Mouse (Mus musculus): ENCODE measurements around the gene Lgi4.
A peak's percentile ranks its signal among the peaks of the same experiment; 100 is the strongest.

Gene Lgi4

DNA sequence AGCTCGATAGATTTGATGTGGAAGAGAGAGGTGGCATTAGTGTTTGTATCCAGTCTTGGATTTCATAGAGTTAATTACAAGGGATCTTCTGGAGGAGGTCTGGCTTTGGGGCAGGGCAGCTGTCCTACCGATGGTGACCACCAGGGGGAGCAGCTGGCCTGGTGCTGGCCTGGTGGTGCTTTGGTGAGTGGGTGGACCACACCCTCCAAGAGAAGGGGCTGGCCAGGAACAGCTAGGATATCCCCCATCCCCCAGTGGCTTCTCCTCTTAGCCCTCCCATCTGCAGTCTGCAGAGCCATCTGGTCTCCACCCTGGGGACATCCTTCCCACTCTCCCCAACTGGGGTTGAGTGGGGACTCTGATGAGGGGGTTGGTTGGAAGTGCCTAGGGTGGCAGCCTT is at the start of gene Lgi4:
Lgi4 (plus strand) TSS at position 235 of the 400 bp plus-strand sequence.
- DNase-seq (ENCODE audit: low spot score): peak; percentile 92

DNA sequence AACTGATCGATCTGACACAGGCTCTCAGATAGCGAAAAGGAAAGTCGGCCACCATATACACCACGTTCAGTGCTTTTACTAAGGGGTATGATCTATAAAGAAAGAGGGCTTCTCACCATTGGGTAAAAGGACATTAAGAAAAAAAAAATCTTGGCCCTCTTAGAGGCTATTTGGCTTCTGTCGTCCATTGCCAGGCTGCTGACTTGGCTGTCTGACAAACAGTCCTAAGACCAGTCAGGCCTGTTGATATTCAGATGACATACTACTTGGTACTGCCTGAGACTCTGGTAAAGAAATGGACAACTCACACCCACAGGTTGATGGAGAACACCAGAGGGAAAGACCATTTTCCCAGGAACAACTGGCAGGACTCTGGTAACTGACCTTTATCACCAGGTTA is 46.2 kb upstream of the Lgi4 start:
- no peak for DNase-seq (ENCODE audit: low spot score)

DNA sequence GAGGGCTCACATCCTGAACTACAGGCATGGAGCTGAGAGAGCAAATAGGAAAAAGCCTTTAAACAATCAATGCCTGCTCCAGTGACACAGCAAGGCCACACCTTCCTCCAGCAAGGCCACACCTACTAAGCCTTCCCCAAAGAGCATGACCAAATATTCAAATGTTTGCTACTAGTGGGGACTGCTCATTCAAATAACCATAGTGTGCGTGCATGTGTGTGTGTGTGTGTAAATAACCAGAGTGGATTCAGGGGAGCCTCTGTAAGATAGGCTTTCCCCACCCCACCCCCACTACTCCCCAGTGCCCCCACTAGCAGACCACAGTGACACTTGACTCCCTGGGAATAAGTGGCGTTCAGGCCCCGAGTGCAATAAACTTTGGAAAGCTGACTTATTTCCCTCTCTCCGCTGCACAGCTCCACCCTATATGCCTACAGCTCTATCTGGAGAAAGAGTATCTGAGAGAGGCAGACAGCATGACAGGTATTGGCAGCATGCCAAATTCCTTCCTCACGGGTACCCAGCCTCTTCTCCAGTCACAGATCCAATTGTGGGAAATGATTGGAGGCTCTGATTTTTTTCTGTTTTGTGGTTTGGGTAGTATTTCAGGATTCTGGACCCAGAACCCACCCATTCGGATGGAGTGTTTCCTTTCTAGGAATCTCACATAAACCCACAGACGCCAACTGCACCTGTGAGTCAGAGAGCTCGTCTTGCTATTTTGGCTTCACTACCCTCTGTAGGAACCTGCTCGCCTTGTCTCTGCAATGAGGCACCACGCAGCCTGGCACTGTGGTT is 41.8 kb upstream of the Lgi4 start:
- DNase-seq (ENCODE audit: low spot score): no peak

DNA sequence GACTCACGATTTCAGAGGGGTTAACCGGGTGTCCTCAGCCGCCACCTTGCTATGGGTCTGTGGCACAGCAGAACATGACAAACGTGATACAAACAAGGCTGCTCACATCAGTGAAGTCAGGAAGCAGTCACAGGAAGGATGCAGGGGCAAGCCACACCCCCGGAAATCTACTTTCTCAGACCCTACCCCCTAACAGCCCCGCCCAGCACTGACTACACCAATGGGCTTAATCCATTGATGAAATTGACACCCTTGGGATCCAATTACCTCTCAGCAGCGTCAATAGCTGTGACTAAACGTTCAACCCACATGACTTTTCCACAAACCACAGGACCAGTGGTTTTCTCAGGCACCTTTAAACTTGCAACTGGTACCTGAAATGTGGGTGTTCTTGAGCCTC is 30.5 kb upstream of the Lgi4 start:
- DNase-seq (ENCODE audit: low spot score): no peak

DNA sequence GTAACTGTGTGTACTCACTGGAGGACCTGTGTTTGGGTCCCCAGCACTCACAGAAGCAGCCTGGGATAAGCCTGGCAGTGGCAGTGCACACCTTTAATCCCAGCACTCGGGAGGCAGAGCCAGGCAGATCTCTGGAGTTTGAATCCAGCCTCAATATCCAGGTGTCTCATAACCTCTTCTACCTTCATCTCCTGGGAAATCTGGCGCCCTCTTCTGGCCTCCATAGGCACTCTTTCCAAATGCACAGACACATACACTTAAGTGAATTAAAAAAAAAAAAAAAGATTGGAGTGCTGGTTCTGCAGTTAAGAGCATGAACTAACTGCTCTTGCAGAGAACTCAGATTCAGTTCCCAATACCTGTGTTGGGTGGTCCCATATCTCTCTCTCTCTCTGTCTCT is 28.4 kb upstream of the Lgi4 start:
- DNase-seq (ENCODE audit: low spot score): no peak

DNA sequence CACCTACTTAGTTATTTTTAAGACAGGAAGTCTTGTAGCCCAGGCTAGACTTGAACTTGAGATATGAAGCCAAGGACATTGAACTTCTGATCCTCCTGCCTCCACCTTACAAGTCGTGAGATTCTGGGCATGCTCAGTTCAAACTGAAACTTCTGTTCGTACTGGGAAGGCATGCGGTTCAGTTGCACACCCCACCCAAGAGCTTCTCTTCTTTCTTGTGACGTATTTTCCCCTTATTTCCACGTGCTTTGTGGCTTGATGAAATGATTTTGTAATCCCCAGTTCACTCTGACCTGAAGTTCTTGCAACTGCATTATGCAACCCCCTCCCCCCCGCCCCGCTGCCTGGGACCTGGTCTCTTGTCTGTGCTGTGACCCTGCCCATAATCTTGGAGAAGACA is 27.4 kb upstream of the Lgi4 start:
- no peak for DNase-seq (ENCODE audit: low spot score)

DNA sequence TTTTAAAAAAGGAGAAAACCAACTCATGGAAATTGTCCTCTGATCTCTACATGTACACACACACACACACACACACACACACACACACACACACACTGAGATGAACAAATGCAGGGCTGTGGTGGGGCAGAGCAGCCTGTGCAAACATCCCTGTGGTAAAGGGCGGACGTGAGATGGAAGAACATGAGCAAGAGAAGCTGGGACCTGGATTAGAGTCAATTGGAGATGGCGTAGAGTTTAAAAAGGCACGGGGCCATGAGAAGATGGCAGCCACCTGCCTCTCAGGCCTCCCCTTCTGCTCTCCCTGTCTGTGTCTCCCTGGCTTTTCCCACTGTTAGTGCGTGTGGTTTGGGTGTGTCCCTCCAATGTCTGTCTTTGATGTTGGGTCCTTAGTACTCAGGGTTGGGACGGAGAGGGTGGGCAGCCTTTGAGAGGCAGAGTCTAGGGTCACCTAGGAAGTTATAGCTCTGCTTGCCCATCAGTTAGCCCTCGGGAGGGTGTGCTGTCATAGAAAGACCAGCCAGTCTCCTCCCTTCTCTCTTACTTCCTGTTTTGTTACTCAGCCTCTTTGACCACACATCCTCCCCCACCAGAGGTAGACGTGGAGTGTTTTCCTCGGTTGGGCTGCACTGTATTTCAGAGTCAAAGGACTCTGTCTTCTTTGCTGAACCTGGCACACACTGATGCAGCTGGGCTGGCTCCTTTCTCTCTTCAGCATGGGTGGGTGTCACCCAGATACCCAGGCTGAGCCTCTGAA is 25.6 kb upstream of the Lgi4 start:
- no peak for DNase-seq (ENCODE audit: low spot score)

DNA sequence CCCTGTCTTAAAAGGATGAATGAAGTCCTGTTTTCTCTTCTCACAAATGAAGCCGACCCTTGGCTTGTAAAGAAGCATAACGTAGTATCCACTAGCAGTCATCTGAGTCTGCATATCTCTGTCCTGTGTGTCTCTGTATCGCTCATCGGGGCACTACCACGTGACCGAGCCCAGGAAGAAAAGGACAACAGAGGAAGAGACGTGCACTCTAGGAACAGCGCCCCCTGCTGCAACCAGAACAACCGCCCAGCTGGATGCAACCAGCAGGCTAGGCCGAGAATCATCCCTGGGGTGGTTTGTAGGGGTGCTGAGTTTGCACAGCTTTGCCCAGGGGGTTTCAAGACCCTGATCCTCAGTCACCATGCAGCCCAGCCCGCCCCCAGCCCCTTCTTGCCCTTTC is 24.4 kb upstream of the Lgi4 start:
- no peak for DNase-seq (ENCODE audit: low spot score)

DNA sequence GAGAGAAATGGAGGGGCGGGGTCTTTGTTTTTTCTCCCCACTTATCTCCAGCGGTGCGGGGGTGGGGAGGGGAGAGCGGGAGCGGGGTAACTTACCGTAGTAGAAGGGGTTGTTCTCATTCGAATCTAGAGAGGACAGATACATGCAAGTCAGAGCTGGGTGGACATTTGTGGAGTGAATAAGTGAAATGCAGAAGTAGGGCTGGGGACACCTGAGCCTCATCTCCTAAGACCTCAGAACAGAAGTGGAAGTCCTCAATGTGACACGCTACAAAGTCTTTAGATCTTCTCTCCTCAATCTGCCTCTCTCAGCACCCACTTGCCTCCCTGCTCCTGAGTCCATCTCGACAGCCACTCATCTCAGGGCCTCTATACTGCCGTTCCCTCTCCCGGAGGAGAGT is 23.9 kb upstream of the Lgi4 start:
- DNase-seq (ENCODE audit: low spot score): no peak

DNA sequence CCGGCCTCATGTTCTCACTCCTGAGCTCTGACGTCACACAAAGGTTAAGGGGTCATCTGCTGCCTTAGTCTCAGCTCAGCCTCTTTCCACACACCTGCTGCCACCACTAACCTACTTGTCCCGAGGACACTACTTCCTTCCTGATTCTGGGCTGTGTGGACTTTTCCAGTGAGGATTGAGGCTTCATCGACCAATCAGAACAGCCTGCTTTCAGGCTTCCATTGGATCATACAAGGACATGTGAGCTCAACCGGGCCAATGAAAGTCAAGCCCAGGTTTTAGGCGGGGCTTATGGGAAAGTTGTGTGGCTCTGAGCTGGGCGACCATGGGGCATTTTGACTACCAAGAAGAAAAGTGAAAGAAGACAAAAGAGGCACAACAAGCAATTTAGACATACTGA is 22.2 kb upstream of the Lgi4 start:
- DNase-seq (ENCODE audit: low spot score): no peak

DNA sequence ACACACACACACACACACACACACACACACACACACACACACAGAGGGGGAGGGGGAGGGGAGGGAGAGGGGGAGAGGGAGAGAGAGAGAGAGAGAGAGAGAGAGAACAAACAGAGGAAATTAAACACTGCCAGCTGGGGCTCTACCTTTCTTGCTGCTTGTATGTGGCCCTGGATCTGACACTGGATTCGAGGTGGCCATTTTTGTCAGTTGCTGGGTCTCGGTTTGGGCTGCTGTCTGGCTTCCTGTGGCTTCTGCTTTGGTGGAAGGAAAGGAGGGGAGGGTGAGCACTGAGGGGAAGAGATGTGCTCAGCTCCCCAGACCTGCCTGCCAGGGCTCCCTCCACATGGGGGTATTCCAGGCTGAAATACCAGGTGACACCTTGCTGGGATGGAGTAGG is 21.5 kb upstream of the Lgi4 start:
- DNase-seq (ENCODE audit: low spot score): no peak

DNA sequence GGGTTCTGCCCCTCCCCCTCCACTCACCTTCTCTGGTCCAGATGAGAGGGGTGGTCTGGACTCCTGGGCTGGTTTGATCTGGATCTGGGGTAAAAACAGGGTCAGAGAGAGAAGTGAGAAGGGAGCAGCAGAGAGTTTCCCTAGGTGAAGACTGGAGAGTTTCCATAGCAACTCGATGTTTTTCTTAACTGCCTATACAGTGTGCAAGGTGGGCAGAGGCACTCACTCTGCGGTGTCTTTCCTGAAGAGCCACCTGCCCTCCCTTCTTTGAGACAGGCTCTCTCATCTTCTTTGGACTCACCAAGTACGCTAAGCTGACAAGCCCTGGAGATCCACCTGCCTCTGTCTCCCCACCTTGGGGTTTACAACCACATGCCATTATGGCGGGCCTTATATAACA is 20.1 kb upstream of the Lgi4 start:
- DNase-seq (ENCODE audit: low spot score): no peak

DNA sequence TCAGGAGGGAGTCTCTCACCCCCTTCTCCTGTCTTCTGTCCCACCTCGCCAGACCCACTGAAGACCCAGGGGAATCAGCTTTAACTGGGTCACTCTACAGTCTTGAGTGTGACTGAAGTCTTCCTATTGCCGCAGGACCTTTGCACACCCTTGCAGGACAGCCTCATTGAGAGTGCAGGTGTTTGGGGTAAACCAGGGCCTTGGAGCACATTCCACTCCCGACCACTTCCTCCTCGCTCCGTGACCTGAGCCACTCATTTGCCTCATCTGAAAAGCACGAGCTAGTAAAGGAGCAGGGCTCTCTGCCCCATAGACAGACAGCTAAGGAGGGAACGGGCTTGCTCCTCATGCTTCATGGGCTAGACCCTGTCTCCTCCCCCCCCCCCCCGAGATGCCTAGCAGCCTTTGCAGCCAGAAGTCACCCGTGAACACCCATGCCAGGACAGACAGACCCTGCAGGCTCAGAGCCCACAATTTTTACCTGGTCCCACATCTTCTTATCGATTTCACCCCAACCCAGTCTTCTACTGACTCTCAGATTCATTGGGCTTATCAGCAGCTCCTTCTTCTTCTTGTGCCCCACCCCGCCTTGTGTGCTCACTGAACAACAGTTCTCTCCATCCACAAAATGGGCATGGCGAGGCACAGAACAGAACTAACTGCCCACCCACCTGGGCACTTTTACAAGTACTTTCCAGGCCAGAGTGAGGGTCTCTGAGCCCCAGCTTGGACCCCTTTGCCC is 18.7 kb upstream of the Lgi4 start:
- DNase-seq (ENCODE audit: low spot score): no peak

DNA sequence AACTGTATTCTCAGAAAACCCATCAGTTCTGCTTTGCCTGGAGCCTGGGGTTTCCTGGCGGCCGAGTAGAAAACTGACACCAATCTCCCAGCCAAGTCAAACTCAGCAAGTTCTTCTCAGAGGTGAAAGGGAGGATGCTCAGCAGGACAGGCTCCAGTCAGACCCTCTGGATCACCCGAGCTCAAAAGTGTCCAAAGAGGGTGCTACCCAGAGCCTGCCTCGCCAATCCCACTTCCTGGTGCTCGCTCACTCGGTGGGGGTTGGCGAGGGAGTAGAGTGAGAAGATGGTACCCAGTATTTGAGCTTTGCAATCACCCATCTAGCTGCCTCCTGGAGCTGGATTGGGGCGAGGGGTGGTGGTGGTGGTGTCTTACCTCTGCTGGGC is 18.1 kb upstream of the Lgi4 start:
- no peak for DNase-seq (ENCODE audit: low spot score)

DNA sequence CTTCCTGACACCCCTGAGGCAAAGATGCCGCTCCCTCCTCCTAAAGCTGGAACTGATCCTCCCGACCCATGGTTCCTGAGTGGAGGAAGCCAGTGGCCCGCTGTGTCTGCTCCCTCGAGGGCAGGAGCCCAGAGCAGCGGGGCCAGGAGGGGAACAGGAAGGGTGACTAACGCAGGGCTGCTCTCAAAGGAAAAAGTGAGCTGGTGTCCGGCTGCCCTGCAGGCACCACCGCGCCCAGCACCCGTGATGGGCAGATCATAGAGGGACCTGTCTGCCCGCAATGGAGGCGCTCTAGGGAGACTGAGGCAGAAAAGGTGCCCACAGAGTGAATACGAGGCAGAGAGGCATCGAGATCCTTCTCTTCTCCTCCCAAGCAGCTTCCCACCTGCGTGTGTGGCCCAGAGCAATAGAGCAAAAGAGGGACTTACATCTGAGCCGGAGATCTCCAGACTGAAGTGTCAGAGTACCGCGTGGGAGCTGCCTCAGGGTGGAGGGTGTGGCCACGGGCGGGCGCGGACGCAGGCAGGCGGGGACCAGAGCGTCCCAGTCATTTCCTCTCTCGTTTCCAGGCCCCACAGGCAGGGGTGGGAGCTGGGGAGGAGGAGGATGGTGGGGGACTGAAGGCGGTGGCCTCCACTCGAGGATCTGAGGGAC is 17.4 kb upstream of the Lgi4 start:
- DNase-seq (ENCODE audit: low spot score): no peak

DNA sequence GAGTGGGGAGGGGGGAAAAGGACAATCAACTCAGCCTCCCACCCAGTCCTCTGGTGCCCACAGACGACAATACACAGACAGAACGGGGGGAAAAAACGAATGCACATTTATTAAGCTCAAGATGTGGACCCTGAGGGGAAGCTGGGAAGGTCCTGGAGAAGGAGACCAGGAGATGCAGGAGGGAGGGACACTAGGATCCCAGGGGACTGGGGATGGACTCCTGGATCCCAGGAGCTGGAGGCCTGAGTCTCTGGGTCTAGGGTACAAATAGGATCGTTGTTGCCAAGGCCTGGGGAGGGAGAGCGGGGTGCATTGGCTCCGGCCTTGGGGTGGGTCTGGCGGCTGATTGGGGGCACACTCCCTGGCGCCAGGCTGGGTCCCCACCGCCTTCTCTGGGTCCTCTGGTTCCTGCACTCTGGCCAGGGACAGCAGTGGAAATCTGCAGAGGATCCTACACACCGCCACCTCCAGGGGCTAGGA is 16.7 kb upstream of the Lgi4 start, which contains the start of gene Fxyd5:
Fxyd5 (minus strand) TSS at position 51 of the 480 bp plus-strand sequence.
- no peak for DNase-seq (ENCODE audit: low spot score)

DNA sequence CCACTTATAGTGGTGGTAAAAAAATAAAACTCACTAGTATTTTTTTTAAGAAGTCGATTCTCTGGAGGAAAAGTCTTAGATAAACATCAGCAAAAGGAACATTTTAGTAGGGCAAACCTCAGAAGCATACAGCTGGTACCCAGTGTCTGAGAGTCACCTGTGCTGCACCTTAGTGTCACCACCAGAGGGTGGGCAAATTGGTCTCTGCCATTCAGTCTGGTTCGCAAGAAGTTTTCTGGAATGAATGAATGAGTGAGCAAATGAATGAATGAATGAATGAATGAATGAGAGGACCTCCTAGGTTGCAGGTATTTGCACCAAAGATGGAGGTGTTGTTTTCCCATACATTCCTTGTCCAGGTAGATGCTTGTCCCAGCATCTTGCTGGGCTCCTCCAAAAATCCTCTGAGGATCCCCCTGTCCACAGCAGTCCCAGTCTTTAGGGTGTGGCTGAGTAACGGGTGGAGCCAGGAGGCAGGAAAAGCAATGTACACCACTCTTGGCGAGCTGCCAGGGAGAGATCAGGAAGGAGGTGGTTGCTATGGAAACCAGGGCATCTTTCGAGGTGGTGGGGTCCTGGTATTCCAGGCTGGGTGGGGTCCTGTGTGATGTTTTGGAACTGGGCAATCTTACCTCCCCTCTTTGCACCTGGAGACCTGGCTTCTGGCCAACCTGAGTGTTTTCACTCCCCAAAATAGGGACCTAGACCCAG is 9.9 kb upstream of the Lgi4 start:
- no peak for DNase-seq (ENCODE audit: low spot score)

DNA sequence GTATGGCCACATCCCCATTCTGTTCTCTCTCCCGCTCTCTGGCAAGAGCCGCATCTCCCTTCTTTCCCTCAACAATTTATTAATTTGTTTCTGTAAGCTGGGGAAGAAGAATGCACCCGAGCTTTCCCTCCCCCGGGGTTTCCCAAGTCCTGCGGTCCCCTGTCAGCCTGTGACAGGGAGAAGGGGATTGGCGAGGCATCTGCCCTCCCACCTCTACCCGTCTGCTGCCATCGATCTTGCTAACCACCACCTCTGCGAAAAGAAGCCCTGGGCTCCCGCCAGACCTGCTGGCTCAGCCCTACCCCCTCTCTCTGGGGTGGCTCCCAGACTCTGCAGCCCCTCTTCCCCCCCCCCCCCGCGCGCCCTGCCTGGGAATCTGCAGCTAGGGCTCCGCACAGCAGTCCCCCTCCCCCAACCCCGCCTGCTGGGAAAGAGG is 9.3 kb upstream of the Lgi4 start:
- no peak for DNase-seq (ENCODE audit: low spot score)

DNA sequence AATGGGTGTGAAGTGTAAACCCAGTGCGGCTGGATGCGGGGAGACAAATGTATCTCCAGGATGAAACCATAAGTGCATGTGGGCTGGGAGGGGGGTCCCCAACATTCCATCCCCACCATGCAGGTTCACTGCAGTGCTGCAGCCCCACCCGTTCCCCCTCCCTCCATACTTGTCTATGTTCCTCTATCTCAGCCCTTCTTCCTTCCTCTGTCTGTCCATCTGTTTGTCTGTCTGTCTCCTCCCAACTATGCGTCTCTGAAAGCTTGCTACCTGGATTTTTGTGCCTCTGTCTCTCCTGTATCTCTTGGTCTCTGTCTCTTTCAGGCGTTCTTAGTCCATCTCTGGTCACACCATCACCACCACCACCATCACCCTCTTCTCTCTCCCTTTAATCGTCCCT is 8.7 kb upstream of the Lgi4 start:
- no peak for DNase-seq (ENCODE audit: low spot score)

DNA sequence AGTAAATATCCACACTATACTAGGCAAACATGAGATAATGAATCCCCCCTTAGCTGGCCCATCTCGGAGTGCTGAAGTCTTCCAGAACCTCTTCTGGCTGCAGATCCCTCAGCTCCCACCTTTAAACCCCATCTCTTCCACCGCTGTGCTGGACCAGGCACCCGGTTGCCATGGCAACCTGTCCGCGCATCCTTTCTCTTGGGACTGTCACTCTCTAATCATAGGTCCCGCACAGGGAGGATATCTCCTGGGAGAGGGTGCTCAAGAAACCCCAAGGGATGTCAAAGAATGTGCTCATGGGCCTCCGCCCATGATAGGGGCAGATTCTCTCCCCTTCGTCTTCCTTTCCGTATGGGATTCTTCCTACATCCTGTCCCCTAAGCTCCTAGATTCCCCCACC is 8.2 kb upstream of the Lgi4 start:
- DNase-seq (ENCODE audit: low spot score): no peak

DNA sequence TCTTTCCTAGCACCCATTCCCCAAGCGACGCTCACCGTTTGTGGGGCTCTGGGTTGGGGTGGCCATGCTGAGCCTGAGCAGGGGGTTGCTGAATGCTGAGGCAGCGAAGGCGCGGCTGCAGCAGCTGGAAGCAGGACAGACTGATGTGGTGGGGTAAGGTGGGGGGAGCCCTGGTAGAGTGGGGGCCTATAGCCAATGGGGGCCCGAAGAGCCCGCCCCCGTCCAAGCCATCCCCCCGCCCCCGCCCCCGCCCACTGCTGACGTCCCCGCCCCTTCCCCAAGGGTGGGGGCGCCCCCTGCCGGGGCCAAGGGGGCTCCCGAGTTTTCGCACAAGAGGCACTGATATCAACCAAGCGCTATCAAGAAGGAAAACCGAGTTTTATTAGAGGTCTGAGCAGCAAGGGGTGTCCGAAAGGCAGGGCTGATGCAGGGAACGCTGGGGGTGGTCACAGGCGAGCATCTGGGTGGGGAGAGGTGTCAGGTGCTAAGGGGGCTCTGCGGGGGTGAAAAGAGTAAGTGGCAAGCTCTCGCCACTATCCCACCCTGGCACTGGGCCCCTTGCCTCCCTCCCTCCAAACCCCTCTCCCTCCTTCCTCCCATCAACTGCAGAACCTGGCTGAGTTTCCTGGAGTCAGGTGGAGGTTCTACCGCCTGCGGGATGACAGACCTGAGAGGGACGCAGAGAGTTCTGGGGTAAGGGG is 7.7 kb upstream of the Lgi4 start, which contains the start of gene Fxyd7:
Fxyd7 (minus strand) TSS at position 147 of the 701 bp plus-strand sequence.
- DNase-seq (ENCODE audit: low spot score): no peak

All from ovary, postnatal 14 days (tissue).